Mouse (Mus musculus): ENCODE results near the gene Smlr1. TPM values are rescaled to one million over a fixed set of nuclear protein-coding genes. Genes with fewer than 3 reads are reported as not detected.

Gene Smlr1
- total RNA-seq, 2 experiments from 2014 or later = not detected

GRCm38 (mm10) chr10:25499323-25500071, 36.6 kb downstream of the Smlr1 start:
- no peak for DNase-seq (ENCODE audit: low spot score in 2 of 2)

- peak; percentile 59 to 74 for DNase-seq (ENCODE audit: low spot score in 2 of 2)
Observed at GRCm38 (mm10) chr10:25488456-25488855, 47.6 kb downstream of the Smlr1 start.

- no peak for DNase-seq (ENCODE audit: low spot score in 2 of 2)
Observed at GRCm38 (mm10) chr10:25482791-25483190, 53.3 kb downstream of the Smlr1 start.

GRCm38 (mm10) chr10:25479716-25480115, 56.4 kb downstream of the Smlr1 start:
- no peak for DNase-seq (ENCODE audit: low spot score in 2 of 2)

Other genes starting within 250 kb of the Smlr1 start
- 10 to 100 TPM; 64.9 to 65.4 TPM for gene Akap7, start 228.4 kb downstream of the Smlr1 start, total RNA-seq (2021)
- 10 to 100 TPM; 49.6 to 94.7 TPM for gene Epb41l2, start 176.5 kb downstream of the Smlr1 start, total RNA-seq (2021)